Comparison of ENCODE assay signal across 18 mouse cellular contexts in the genomic region with DNA sequence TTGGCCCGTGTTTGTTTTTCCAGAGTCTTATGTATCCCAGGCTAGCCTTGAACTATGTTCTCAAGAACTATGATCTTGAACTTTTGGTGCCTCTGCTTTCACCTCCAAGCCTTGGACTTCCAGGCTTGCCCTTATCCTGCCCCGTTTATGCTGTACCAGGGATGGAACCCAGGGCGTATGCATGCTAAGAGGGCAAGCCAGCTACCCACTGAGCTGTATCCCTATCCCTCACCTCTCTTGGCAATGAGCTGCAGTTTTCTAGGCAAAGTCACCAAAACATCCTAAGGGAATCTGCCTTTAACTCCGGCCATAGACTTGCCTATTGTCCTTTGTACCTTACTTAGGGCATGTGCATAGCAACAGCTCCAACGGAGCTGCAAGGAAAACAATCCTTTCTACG. TPM values are rescaled to one million over a fixed set of nuclear protein-coding genes. Genes with fewer than 3 reads are reported as not detected.
DNase-seq lines count a peak whose midpoint lies in the region; ATAC-seq and TF ChIP-seq lines count a peak whose summit lies in the region.
"Had no signal": no experiment of that assay in that cellular context is flagged by ENCODE, and none has a peak within 500 bp of the region (broad histone marks: within the 10 kb centered on the region; RNA-seq: fewer than 3 reads in every experiment).

No protein-coding gene starts in this region.

- peak in 1 of 2 experiments; percentile 14 for DNase-seq in heart, adult 2 months
- DNase-seq in heart, postnatal 10 days = no peak
- no peak for DNase-seq in kidney, adult 2 months
- DNase-seq in kidney, adult 9 months = no peak
- DNase-seq in lung, embryonic 14.5 days = no peak
- no peak for DNase-seq in lung, postnatal 14 days
- no peak for DNase-seq in heart, postnatal 0 days (ENCODE audit: low spot score)
- DNase-seq in adrenal gland, adult 18-20 months (ENCODE audit: low spot score in 2 of 2) = no peak
- DNase-seq: adrenal gland, postnatal 10 days; cerebellum, adult 9-10 months; gastrocnemius, postnatal 25 days; layer of hippocampus, adult 9-11 months; liver, embryonic 13.5 days; spleen, adult 18-20 months; thymus, postnatal 4 days had no signal

- H3K4me2 ChIP-seq in lung, embryonic 14.5 days = peak overlapping the region; percentile 15
- peak overlapping the region; percentile 55 for H3K4me2 ChIP-seq in heart, postnatal 0 days (ENCODE audit: low read depth, low read length)
- H3K4me2 ChIP-seq: liver, embryonic 13.5 days had no signal

- no peak for ATAC-seq in lung, embryonic 14.5 days (ENCODE audit: insufficient read depth)
- no peak for ATAC-seq in heart, postnatal 0 days (ENCODE audit: insufficient read depth, low read depth)

- WGBS in heart, adult 2 months = 39% methylated on average over 6 of the region's 6 CpGs
- 37% methylated on average over 6 of the region's 6 CpGs for WGBS in kidney, adult 2 months
- WGBS in lung, embryonic 14.5 days = 55% methylated on average over 6 of the region's 6 CpGs
- WGBS in heart, postnatal 0 days = 53% methylated on average over 6 of the region's 6 CpGs

- TF ChIP-seq POLR2A in heart, adult 2 months (IDR thresholded peaks at IDR 0.05; ENCODE audit: insufficient read depth, low read depth, low read length) = no peak
- no peak for TF ChIP-seq POLR2A in kidney, adult 2 months (IDR thresholded peaks at IDR 0.05; ENCODE audit: low read depth, low read length)

- intact Hi-C loops in heart, adult 2 months (cut with DNase I) = loop anchor here (5.0 kb wide), 1 partner anchor 69 kb away; no protein-coding TSS in a partner anchor
- intact Hi-C loops in heart, postnatal 10 days (cut with DNase I) = loop anchor here (2.0 to 5.0 kb wide), 2 partner anchors 36 kb away; no protein-coding TSS in a partner anchor

- H3K79me2 ChIP-seq in heart, adult 2 months (replicated peaks; ENCODE audit: control insufficient read depth, insufficient read depth, low read length) = no peaks in the 10 kb centered on the region

- peak overlapping the region; percentile 51 for H3K4me3 ChIP-seq in heart, adult 2 months
- H3K4me3 ChIP-seq in kidney, adult 2 months (ENCODE audit: insufficient read depth, low read depth, low read length) = no peak overlapping the region; the same call in 1 of the 2 replicates
- no peak overlapping the region for H3K4me3 ChIP-seq in lung, embryonic 14.5 days (ENCODE audit: low read depth, low read length)
- peak overlapping the region; percentile 42 for H3K4me3 ChIP-seq in heart, postnatal 0 days (ENCODE audit: low read depth, low read length)
- H3K4me3 ChIP-seq: liver, embryonic 13.5 days had no signal

- no peaks in the 10 kb centered on the region for H3K27me3 ChIP-seq in heart, adult 2 months (ENCODE audit: control insufficient read depth, insufficient read depth, low read length)
- H3K27me3 ChIP-seq in kidney, adult 2 months (replicated peaks; ENCODE audit: control insufficient read depth, insufficient read depth, low read length) = no peaks in the 10 kb centered on the region
- H3K27me3 ChIP-seq in lung, embryonic 14.5 days (ENCODE audit: insufficient read depth, low read length) = no peaks in the 10 kb centered on the region
- peaks cover 7% of the 10 kb centered on the region; the same call in 1 of the 2 replicates for H3K27me3 ChIP-seq in heart, postnatal 0 days (ENCODE audit: control insufficient read depth, insufficient read depth, low read length)

- peak overlapping the region; percentile 88 for H3K27ac ChIP-seq in heart, adult 2 months
- peak overlapping the region; percentile 4 for H3K27ac ChIP-seq in kidney, adult 2 months (ENCODE audit: insufficient read depth, low read depth, low read length)
- H3K27ac ChIP-seq in lung, embryonic 14.5 days (ENCODE audit: low read depth) = no peak overlapping the region
- peak overlapping the region; percentile 50 for H3K27ac ChIP-seq in heart, postnatal 0 days (ENCODE audit: low read depth)
- H3K27ac ChIP-seq: hindbrain, postnatal 0 days; liver, embryonic 13.5 days had no signal

- peak overlapping the region; percentile 55 for H3K9ac ChIP-seq in heart, adult 2 months (ENCODE audit: low read depth, low read length)
- H3K9ac ChIP-seq in lung, embryonic 14.5 days = no peak overlapping the region
- H3K9ac ChIP-seq in heart, postnatal 0 days (replicated peaks; ENCODE audit: low read depth, low read length) = no peak overlapping the region
- H3K9ac ChIP-seq: liver, embryonic 13.5 days had no signal

- H3K9me3 ChIP-seq in lung, embryonic 14.5 days (ENCODE audit: low read depth, low read length) = no peaks in the 10 kb centered on the region
- H3K9me3 ChIP-seq in heart, postnatal 0 days (replicated peaks; ENCODE audit: control insufficient read depth, low read length) = no peaks in the 10 kb centered on the region
- H3K9me3 ChIP-seq: liver, embryonic 13.5 days had no signal

- TF ChIP-seq CTCF in heart, adult 2 months (IDR thresholded peaks at IDR 0.05) = no peak
- TF ChIP-seq CTCF in kidney, adult 2 months (conservative IDR thresholded peaks at IDR 0.05; ENCODE audit: insufficient read depth, insufficient read length, low read depth, low read length) = no peak
- TF ChIP-seq CTCF in lung, embryonic 14.5 days (IDR thresholded peaks at IDR 0.05; ENCODE audit: low read depth) = no peak
- no peak for TF ChIP-seq CTCF in heart, postnatal 0 days (IDR thresholded peaks at IDR 0.05; ENCODE audit: low read depth)

- peaks cover 22% of the 10 kb centered on the region for H3K36me3 ChIP-seq in heart, adult 2 months (ENCODE audit: control insufficient read depth, insufficient read depth, low read length)
- H3K36me3 ChIP-seq in kidney, adult 2 months (ENCODE audit: control insufficient read depth, insufficient read depth, low read length) = no peaks in the 10 kb centered on the region
- H3K36me3 ChIP-seq in lung, embryonic 14.5 days (ENCODE audit: insufficient read depth) = no peaks in the 10 kb centered on the region
- no peaks in the 10 kb centered on the region for H3K36me3 ChIP-seq in heart, postnatal 0 days (replicated peaks; ENCODE audit: control insufficient read depth, insufficient read depth, low read length)
- H3K36me3 ChIP-seq: liver, embryonic 13.5 days had no signal

- TF ChIP-seq EP300 in heart, adult 2 months (IDR thresholded peaks at IDR 0.05; ENCODE audit: insufficient read depth, low read depth, low read length) = no peak
- TF ChIP-seq EP300 in heart, postnatal 0 days (IDR thresholded peaks at IDR 0.05; ENCODE audit: low read depth) = no peak

- peaks cover 14% of the 10 kb centered on the region for H3K4me1 ChIP-seq in heart, adult 2 months (ENCODE audit: control insufficient read depth, insufficient read depth, low read length)
- peaks cover 7% of the 10 kb centered on the region; the same call in 1 of the 2 replicates for H3K4me1 ChIP-seq in kidney, adult 2 months (ENCODE audit: control insufficient read depth, insufficient read depth, low read length)
- peaks cover 7% of the 10 kb centered on the region for H3K4me1 ChIP-seq in lung, embryonic 14.5 days (ENCODE audit: insufficient read depth)
- peaks cover 28% of the 10 kb centered on the region for H3K4me1 ChIP-seq in heart, postnatal 0 days (ENCODE audit: control insufficient read depth, insufficient read depth)

RNA-seq across cellular contexts. Expression of a gene that starts 2.6 kb away (rescaled TPM):
- 100 to 1,000 TPM; 184 to 231 TPM for total RNA-seq in heart, adult 2 months (2021)
- polyA plus RNA-seq in heart, adult 2 months (2012; rRNA removed) = 57.7 and 116 TPM in 2 replicates
- total RNA-seq in heart, postnatal 10 days (2021) = 100 to 1,000 TPM; 219 to 248 TPM
- 35.5 and 41.7 TPM in 2 replicates for polyA plus RNA-seq in kidney, adult 2 months (2012; rRNA removed)
- polyA plus RNA-seq in lung, embryonic 14.5 days (2014; fragmentation: Nextera tagmentation; extraction: Ambion mirVana) = 18.5 and 18.8 TPM in 2 replicates
- total RNA-seq in heart, postnatal 0 days (2014; rRNA removed; ENCODE audit: low replicate concordance) = 89.0 and 134 TPM in 2 replicates
- polyA plus RNA-seq in heart, postnatal 0 days (2015; fragmentation: Nextera tagmentation; extraction: Ambion mirVana) = 16.7 and 19.1 TPM in 2 replicates
- total RNA-seq in adrenal gland, adult 18-20 months (2021) = 10 to 100 TPM; 74.1 to 80.3 TPM
- total RNA-seq: monocyte, adult 5-6 weeks; neutrophil, adult 5-6 weeks had no signal

Comparison
In these comparisons a context has a peak if more than half of its experiments do, and no peak if none do; other contexts are left out.
1. H3K4me3 ChIP-seq: peak in heart, adult 2 months (single experiment) and heart, postnatal 0 days (single experiment); none in kidney, adult 2 months (single experiment) and lung, embryonic 14.5 days (single experiment).